1 mouse cellular context compared by ENCODE assay signal in the genomic region with DNA sequence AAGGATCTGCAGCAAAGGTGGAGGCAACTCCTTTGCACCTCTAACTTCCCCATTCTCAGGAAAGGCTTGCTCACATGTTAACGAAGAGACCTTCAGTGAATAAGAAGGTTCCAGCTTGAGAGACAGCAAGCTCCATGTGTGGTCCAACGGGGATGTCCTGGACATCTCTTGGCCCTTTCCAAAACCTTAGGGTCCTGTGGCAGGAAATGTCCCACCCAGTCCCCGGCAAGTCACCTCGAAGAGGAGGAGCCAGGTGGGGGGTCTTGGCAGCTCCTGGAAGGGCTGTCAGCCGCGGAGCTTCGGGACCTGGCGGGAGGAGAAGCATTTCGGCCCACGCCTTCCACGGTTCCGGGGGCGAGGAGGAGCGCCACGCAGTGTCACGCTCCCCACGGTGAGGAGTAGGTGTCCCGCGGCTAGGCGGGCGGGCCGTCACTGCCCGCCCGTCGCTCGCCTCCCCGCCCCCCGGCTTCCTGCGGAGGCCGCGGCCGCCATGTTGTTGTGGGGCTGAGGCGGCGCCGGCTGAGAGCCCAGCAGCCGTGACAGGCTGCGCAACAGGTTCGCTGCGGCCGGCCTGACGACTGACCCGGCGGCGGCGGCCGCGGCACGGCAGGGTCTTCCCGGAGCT.
TF ChIP-seq lines count a peak whose summit lies in the region.

TSS of gene Itsn2 (plus strand) at position 98 of the 625 bp plus-strand sequence.
TSS of gene Gm3625 (minus strand) at position 387 of the 625 bp plus-strand sequence.

TF ChIP-seq in MEL, 35 proteins besides CTCF, POLR2A, EP300 and RAD21 (continued from another document):
- TF ChIP-seq POLR2AphosphoS2 (IDR thresholded peaks at IDR 0.05; ENCODE audit: low read length) (no peak; the same call in 1 of the 2 replicates), ZKSCAN1 (IDR thresholded peaks at IDR 0.05; ENCODE audit: low read depth, low read length) (no peak), KAT2A (conservative IDR thresholded peaks at IDR 0.05; ENCODE audit: low read depth, low read length) (no peak), SIN3A (IDR thresholded peaks at IDR 0.05; ENCODE audit: low read length) (peak; percentile 21; the same call in 1 of the 2 replicates), SMC3 (IDR thresholded peaks at IDR 0.05; ENCODE audit: low read depth, low read length) (no peak), TBP (IDR thresholded peaks at IDR 0.05; ENCODE audit: low read depth, low read length) (no peak), MAZ (IDR thresholded peaks at IDR 0.05; ENCODE audit: low read depth, low read length) (no peak), ETS1 (IDR thresholded peaks at IDR 0.05; ENCODE audit: low read depth, low read length) (no peak), NELFE (IDR thresholded peaks at IDR 0.05; ENCODE audit: low read depth, low read length) (peak; percentile 54; the same call in 1 of the 2 replicates), UBTF (IDR thresholded peaks at IDR 0.05; ENCODE audit: borderline replicate concordance, insufficient read depth, low read depth, low read length) (no peak), ZMIZ1 (IDR thresholded peaks at IDR 0.05; ENCODE audit: low read depth, low read length) (no peak), USF2 (IDR thresholded peaks at IDR 0.05; ENCODE audit: borderline replicate concordance in 1 of 2, insufficient read depth in 1 of 2, low read depth in 1 of 2, low read length in 2 of 2) (no peak), TAL1 (IDR thresholded peaks at IDR 0.05; ENCODE audit: low read length) (no peak), ZNF384 (IDR thresholded peaks at IDR 0.05; ENCODE audit: low read depth, low read length) (no peak), TCF12 (IDR thresholded peaks at IDR 0.05; ENCODE audit: low read depth, low read length) (no peak), GATA1 (IDR thresholded peaks at IDR 0.05; ENCODE audit: low read depth, low read length) (no peak), POLR2AphosphoS5 (IDR thresholded peaks at IDR 0.05; ENCODE audit: borderline replicate concordance, low read depth, low read length) (no peak), RCOR1 (IDR thresholded peaks at IDR 0.05; ENCODE audit: low read depth, low read length) (no peak)
